ENCODE assay signal across 20 mouse cellular contexts in the genomic region with DNA sequence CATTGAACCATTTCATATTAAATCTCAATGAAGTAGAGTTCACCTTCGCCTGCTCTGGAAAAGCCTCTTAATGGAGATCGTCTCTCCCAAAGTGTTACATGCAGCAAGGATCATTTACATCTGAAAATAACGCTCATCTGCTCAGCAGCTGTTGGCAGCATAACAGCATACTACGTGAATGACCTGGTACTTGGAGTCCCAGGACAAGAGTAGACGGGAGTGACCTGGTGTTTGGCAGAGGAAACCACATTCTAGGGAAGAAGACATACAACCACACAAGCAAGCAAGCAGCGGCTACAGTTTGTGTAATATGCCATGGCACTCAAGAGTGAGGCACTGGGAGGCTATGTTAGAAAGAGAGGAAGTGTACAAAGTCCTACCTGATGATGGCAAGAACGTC.
"Had no signal": no experiment of that assay in that cellular context is flagged by ENCODE, and none has a peak within 500 bp of the region (broad histone marks: within the 10 kb centered on the region; RNA-seq: fewer than 3 reads in every experiment).

No protein-coding gene starts in this region.

- ATAC-seq: liver, postnatal 0 days; lung, postnatal 0 days; midbrain, embryonic 15.5 days had no signal

- DNase-seq: liver, postnatal 0 days; lung, adult 2 months; lung, postnatal 14 days; lung, postnatal 36 days; retina, postnatal 1 day; right cerebral cortex, adult 18-20 months; right cerebral cortex, postnatal 25 days; right cerebral cortex, postnatal 4 days; thymus, adult 2 months; thymus, postnatal 25 days; thymus, postnatal 4 days had no signal

- H3K27ac ChIP-seq: lung, embryonic 15.5 days; macrophage; midbrain, embryonic 13.5 days; midbrain, embryonic 15.5 days; neural tube, embryonic 12.5 days; stomach, embryonic 15.5 days; stomach, postnatal 0 days had no signal

- H3K4me3 ChIP-seq: lung, embryonic 15.5 days; megakaryocyte, embryonic 14.5 days; midbrain, embryonic 13.5 days; midbrain, embryonic 15.5 days; neural tube, embryonic 12.5 days; stomach, embryonic 15.5 days had no signal
